Comparison of ENCODE assay signal across 8 mouse cellular contexts in the genomic region with DNA sequence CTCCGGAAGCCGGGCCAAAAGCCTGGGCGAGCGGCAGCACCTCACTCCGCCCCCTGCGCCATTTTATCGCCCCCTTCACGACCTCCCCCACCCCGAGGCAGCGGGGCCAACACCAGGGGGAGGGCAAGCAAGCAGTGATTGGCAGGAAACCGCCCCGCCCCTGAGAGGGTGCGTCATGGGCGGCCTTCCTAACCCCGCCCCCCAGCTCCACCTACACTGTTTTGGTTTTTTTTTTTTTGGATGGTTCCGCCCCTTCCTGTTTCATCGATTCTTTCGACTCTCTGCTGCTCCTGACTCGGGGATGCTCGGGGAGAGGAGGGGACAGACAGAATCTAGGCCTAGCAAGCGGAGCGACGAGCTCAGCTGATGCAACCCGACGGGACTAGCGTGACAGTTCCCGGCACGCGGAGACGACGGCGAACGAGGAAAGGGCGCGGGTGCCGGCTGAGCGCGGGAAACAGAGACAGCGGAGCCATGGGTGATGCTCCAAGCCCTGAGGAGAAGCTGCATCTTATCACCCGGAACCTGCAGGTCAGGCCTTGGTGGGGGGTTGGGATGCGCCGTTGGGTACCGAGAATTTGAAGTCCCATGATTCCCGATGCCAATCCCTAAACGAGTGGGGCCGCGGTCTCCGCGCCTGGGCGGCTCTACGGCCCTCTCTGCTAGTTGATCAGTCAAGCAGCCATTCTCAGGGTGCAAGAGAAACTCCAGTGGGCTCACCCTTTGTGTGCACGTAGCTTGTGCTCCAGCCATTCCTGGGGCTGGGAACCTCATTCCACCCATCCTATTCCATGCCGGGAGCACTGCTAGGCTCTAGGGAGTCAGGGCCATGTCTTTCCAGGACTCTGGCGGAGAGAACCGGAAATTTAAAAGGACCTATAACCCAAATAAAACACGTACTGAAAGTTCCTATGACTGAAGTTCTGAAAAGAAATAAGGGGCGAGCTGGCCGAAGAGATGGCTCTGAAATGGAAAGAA. TPM values are rescaled to one million over a fixed set of nuclear protein-coding genes. Genes with fewer than 3 reads are reported as not detected.
DNase-seq lines count a peak whose midpoint lies in the region; ATAC-seq lines count a peak whose summit lies in the region.

S100pbp (minus strand) TSS at position 186 of the 978 bp plus-strand sequence.
Yars (plus strand) TSS at position 219 of the 978 bp plus-strand sequence.

- no peaks in the 10 kb centered on the region for H3K9me3 ChIP-seq in forebrain, embryonic 14.5 days (replicated peaks; ENCODE audit: control insufficient read depth, low read length)
- H3K9me3 ChIP-seq in neural tube, embryonic 15.5 days (replicated peaks): no peaks in the 10 kb centered on the region

- H3K4me2 ChIP-seq in forebrain, embryonic 14.5 days (ENCODE audit: low read length): peak within 1 kb of the TSS; percentile 82
- H3K4me2 ChIP-seq in neural tube, embryonic 15.5 days: peak within 1 kb of the TSS; percentile 86

- intact Hi-C loops in heart, postnatal 14 days (cut with DNase I): no loop called here

- under 1% methylated on average over 56 of the region's 58 CpGs for WGBS in forebrain, embryonic 14.5 days
- WGBS in neural tube, embryonic 15.5 days: 1% methylated on average over 57 of the region's 58 CpGs

- peak within 1 kb of the TSS; percentile 88 for H3K9ac ChIP-seq in forebrain, embryonic 14.5 days (ENCODE audit: low read length)
- peak within 1 kb of the TSS; percentile 75 for H3K9ac ChIP-seq in neural tube, embryonic 15.5 days (replicated peaks)

- peaks cover 12% of the 10 kb centered on the region for H3K4me1 ChIP-seq in forebrain, embryonic 14.5 days (ENCODE audit: control insufficient read depth, insufficient read depth, low read length)
- H3K4me1 ChIP-seq in neural tube, embryonic 15.5 days: peaks cover 37% of the 10 kb centered on the region

- peak; percentile 88 for ATAC-seq in forebrain, embryonic 14.5 days
- ATAC-seq in neural tube, embryonic 15.5 days (ENCODE audit: low FRiP score): peak; percentile 91

- peak; percentile 99 for DNase-seq in ES-CJ7 (ENCODE audit: low read depth, low spot score)
- peak; percentile 97 for DNase-seq in cerebellum, adult 11 months
- peak; percentile 99 for DNase-seq in forebrain, embryonic 14.5 days (ENCODE audit: low spot score)
- peak; percentile 98 for DNase-seq in heart, postnatal 14 days
- DNase-seq in layer of hippocampus, adult 11-12 months (ENCODE audit: low spot score): peak; percentile 97
- DNase-seq in lung, adult 18-20 months: peak; percentile 96 to 98
- DNase-seq in testis, postnatal 14 days (ENCODE audit: low spot score): peak; percentile 99

- H3K27ac ChIP-seq in forebrain, embryonic 14.5 days (ENCODE audit: low read depth, low read length): peak within 1 kb of the TSS; percentile 89
- H3K27ac ChIP-seq in neural tube, embryonic 15.5 days (replicated peaks): peak within 1 kb of the TSS; percentile 93

- peaks cover 15% of the 10 kb centered on the region for H3K36me3 ChIP-seq in forebrain, embryonic 14.5 days (ENCODE audit: control insufficient read depth, insufficient read depth, low read length)
- peaks cover 10% of the 10 kb centered on the region; the same call in 1 of the 2 replicates for H3K36me3 ChIP-seq in neural tube, embryonic 15.5 days

- H3K27me3 ChIP-seq in forebrain, embryonic 14.5 days (replicated peaks; ENCODE audit: control insufficient read depth, insufficient read depth, low read length): no peaks in the 10 kb centered on the region
- no peaks in the 10 kb centered on the region for H3K27me3 ChIP-seq in neural tube, embryonic 15.5 days (replicated peaks)

- peak within 1 kb of the TSS; percentile 77 for H3K4me3 ChIP-seq in forebrain, embryonic 14.5 days (ENCODE audit: low read depth, low read length)
- peak within 1 kb of the TSS; percentile 69 for H3K4me3 ChIP-seq in neural tube, embryonic 15.5 days (replicated peaks)

RNA-seq across cellular contexts. Expression of gene S100pbp, which starts in this region (rescaled TPM):
- 9.7 and 11.8 TPM in 2 replicates for polyA plus RNA-seq in forebrain, embryonic 14.5 days (2014; fragmentation: Nextera tagmentation; extraction: Ambion mirVana)
- 10 to 100 TPM; 16.7 to 17.7 TPM for total RNA-seq in heart, postnatal 14 days (2021)
- 16.7 TPM in 2 replicates for polyA plus RNA-seq in neural tube, embryonic 15.5 days (2015; fragmentation: Nextera tagmentation; extraction: Ambion mirVana)

RNA-seq across cellular contexts. Expression of gene Yars, which starts in this region (rescaled TPM):
- 110 and 126 TPM in 2 replicates for polyA plus RNA-seq in forebrain, embryonic 14.5 days (2014; fragmentation: Nextera tagmentation; extraction: Ambion mirVana)
- 10 to 100 TPM; 26.5 to 30.5 TPM for total RNA-seq in heart, postnatal 14 days (2021)
- 109 and 111 TPM in 2 replicates for polyA plus RNA-seq in neural tube, embryonic 15.5 days (2015; fragmentation: Nextera tagmentation; extraction: Ambion mirVana)

Comparison
In these comparisons a context has a peak if more than half of its experiments do, and no peak if none do; other contexts are left out.
1. Peak in every context shown above with its lines: DNase-seq, ATAC-seq, H3K4me3 ChIP-seq and H3K27ac ChIP-seq.